Mouse (Mus musculus): ENCODE results near the gene Nkx2-1.

Nkx2-1 gene

DNA sequence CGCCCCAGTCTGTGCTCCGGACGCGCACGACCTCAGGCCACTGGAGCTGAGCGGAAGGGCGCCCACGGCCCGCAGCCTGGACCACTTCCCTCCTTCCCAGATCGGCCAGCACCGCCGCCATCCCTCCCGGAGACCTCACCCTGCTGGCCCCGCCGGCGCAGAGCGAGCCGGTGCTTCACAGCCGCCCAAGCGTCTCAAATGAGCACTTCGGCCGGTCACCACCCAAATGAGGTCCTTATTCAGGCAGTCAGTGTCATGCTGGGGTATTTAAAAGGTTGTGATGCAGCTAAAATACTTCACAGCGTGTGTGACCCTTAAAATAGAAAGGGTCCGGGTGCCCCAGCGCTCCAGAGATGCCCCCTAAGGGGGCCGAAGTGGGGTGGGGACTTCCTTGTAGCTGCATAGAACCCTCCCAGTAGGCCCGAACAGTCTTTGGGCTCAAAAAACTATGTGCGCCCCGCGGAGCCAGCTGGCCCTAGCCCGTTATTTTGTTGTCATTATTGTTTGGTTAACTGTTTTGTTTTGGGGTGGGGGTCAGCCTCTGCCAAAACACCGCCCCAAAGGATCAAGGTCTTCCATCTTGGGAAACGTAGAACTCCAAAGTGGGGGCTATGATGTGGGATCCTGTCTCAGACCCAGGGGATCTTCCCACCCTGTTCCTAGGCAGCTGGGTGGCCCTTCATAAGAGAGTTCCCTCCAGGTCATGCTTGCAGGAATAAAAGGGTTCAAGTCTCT, 15.4 kb downstream of the Nkx2-1 start:
- DNase-seq: peak; percentile 26

GRCm38 (mm10) chr12:56520396-56521105, 16.2 kb downstream of the Nkx2-1 start:
- no peak for DNase-seq

DNA sequence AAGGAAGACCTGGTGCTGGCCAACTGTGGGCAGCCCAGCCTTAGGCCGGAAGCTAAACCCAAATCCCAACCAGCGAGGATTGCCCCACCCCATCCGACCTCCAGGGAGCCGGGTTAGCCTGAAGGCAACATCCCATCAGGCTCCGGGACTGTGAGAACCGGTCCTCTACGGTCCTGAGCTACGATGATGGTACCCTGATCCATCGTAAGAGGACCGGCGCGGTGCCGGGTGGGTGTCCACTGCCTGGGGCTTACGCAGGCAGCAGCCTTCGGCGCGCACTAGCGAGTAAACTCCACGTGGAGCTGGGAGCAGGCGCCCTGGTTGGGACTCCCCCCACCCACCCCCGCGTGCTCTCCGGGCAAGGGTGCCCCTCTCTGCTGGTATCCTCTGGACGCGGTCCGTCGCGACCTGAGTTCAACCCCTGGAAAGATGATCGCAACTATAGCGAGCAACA, 16.9 kb downstream of the Nkx2-1 start:
- DNase-seq: no peak

DNA sequence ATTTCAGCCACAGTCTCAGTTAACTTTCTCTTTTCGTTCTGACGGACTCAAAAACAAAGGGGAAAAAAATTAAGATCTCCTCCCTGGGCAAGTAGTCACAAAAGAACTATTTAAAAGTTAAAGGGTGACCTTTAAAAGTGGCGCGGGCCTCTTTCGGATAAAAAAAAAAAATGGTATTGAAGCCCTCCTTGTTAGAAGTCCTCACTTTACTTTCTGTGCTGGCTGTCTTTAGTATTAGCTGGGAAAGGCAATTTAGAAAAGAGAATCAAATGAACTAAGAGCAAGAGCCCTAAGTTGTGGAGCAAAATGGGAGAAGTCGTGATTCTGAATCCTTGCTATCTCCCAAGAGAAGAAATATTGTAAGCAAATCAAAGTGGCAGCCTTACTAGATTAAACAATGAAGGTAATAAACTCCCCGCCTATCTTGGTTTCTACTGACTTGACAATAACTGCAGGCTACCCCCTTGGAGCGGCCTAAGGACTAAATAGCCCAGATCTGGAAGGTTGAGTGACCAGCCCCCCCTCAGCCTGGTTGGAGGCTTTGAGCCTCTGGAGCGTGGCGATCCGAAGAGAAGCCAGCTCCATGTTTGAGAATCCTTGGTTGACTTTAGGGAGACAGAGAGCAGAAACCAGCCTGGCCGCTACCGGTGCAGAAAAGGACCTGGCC, 17.5 kb downstream of the Nkx2-1 start:
- DNase-seq: no peak

DNA sequence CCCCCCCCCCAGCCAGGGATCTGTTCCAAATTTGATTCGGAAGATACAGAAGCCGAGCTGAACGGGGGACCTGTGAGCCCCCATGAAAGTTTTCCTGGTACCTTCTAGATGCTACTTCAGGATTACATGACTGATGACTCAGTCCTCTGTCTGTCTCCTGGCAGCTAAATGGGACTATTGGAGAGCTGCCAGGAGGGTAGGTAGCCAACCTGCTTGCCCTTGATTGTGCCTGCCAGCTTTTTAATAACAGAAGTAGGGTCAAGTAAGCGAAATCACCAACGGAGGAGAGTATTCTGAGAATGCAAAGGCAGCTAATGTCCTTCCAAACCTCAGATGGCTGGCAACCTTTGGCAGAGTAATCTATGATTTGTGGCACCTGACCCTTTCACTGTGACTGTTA, 18.5 kb downstream of the Nkx2-1 start:
- DNase-seq: peak; percentile 34

GRCm38 (mm10) chr12:56514831-56515230, 21.9 kb downstream of the Nkx2-1 start:
- no peak for DNase-seq

DNA sequence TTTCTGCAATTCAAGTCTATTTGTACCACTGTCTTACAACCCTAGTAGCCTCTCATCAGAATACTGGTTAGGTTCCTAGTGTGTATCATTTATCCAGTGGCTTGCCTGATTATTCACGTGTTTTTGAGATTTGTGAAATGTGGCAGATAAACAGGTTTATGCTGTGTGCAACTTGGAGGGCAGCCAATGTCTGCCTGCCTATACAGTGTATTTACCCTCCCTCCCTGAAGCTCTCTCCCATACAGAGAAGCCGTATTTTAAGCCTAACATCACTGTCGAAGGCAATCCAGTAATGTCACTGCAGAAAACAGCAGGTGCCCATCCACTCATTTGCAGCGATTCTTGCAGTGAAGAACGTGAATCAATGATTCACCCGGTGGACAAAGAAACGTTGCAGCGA, 28.3 kb downstream of the Nkx2-1 start:
- DNase-seq: no peak

DNA sequence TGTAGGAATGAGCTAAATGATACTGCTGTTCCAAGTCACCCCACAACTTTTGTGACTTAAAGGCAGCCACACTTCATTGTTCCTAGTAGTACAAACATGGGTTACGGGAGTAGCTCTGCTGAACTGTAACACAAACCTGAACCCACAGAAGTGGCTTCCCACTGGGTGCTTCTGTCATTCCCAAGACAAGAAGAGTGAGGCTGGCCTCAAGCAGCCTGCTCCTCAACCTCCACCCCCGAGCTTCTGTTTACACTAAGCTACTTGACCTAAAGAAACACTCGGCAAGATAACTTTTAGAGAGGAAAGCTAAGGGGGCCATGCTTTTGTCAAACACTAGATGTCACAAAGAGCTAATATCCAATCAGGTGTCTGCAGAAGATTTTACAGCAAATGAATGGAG, 49.7 kb downstream of the Nkx2-1 start:
- DNase-seq: no peak

GRCm38 (mm10) chr12:56482606-56483005, 54.1 kb downstream of the Nkx2-1 start:
- DNase-seq: no peak

Data from lung, postnatal 14 days (tissue).